In genomic region chr3:136189661-136190228, GRCm38 (mm10) we compare ENCODE assay signal across 17 mouse cellular contexts.
"Had no signal": no experiment of that assay in that cellular context is flagged by ENCODE, and none has a peak within 500 bp of the region (broad histone marks: within the 10 kb centered on the region; RNA-seq: fewer than 3 reads in every experiment).

No protein-coding gene starts in this region.

- ATAC-seq: intestine, embryonic 15.5 days; lung, postnatal 0 days had no signal

- H3K27ac ChIP-seq: intestine, embryonic 15.5 days; kidney, embryonic 15.5 days; left cerebral cortex, adult 2 months; limb, embryonic 10.5 days; liver, embryonic 15.5 days; midbrain, embryonic 12.5 days had no signal

- DNase-seq: kidney, adult 18-20 months; kidney, postnatal 25 days; lung, adult 2 months; lung, postnatal 36 days; right cerebral cortex, postnatal 4 days; spleen, adult 18-20 months; thymus, adult 18-20 months; thymus, postnatal 14 days had no signal

- H3K27me3 ChIP-seq: intestine, embryonic 15.5 days; kidney, embryonic 15.5 days; liver, embryonic 15.5 days; midbrain, embryonic 12.5 days had no signal

- H3K36me3 ChIP-seq: intestine, embryonic 15.5 days; kidney, embryonic 15.5 days; limb, embryonic 10.5 days; liver, embryonic 15.5 days; midbrain, embryonic 12.5 days had no signal

- H3K9ac ChIP-seq: intestine, embryonic 15.5 days; kidney, embryonic 15.5 days; liver, embryonic 15.5 days; midbrain, embryonic 12.5 days had no signal

- H3K4me1 ChIP-seq: intestine, embryonic 15.5 days; kidney, embryonic 15.5 days; limb, embryonic 10.5 days; liver, embryonic 15.5 days; midbrain, embryonic 12.5 days had no signal

- H3K9me3 ChIP-seq: intestine, embryonic 15.5 days; kidney, embryonic 15.5 days; limb, embryonic 10.5 days; liver, embryonic 15.5 days; midbrain, embryonic 12.5 days had no signal

- H3K4me3 ChIP-seq: intestine, embryonic 15.5 days; kidney, embryonic 15.5 days; left cerebral cortex, adult 2 months; limb, embryonic 10.5 days; liver, embryonic 15.5 days; midbrain, embryonic 12.5 days; myocyte had no signal

- H3K4me2 ChIP-seq: intestine, embryonic 15.5 days; kidney, embryonic 15.5 days; liver, embryonic 11.5 days; liver, embryonic 15.5 days; midbrain, embryonic 12.5 days had no signal
